Mouse (Mus musculus) MEL (cell line): ENCODE measurements around the gene Phxr2. TPM values are rescaled to one million over a fixed set of nuclear protein-coding genes. Genes with fewer than 3 reads are reported as not detected.

Experiments used
- DNase-seq: peaks from one replicate; pipeline ENCODE4 v3.0.0; 2011; ENCODE audit warnings: low read depth, low spot score
- H3K27ac ChIP-seq: 2 replicates; pipeline ENCODE4 v1.5.1; 2012; ENCODE audit warnings: low read depth, mild to moderate bottlenecking, control low read depth, low read length, moderate library complexity; ENCODE audit not compliant: control insufficient read depth
- H3K27me3 ChIP-seq, 2 experiments: fragments of 150-350 bp in 1 of 2; sonication (generic) in 1 of 2; 2 replicates each; pipeline ENCODE4 v1.6.1; 2012; ENCODE audit warnings: low read length in 2 of 2, mild to moderate bottlenecking in 2 of 2, improper control_type of control experiment in 1 of 2, moderate library complexity in 1 of 2; ENCODE audit not compliant: insufficient read depth in 2 of 2, control insufficient read depth in 1 of 2
- H3K36me3 ChIP-seq, 2 experiments: 2 replicates each; pipeline ENCODE4 v1.6.1; 2012 to 2014; ENCODE audit warnings: low read length in 2 of 2, improper control_type of control experiment in 1 of 2, inconsistent platforms in 1 of 2, mild to moderate bottlenecking in 1 of 2; ENCODE audit not compliant: insufficient read depth in 2 of 2, control insufficient read depth in 1 of 2
- H3K4me1 ChIP-seq, 2 experiments: fragments of 150-350 bp in 1 of 2; sonication (generic) in 1 of 2; 2 replicates each; pipeline ENCODE4 v1.6.1; 2012; ENCODE audit warnings: low read length in 2 of 2, improper control_type of control experiment in 1 of 2, mild to moderate bottlenecking in 1 of 2; ENCODE audit not compliant: insufficient read depth in 2 of 2, control insufficient read depth in 1 of 2
- H3K4me3 ChIP-seq, 2 experiments: fragments of 150-350 bp in 1 of 2; sonication (generic) in 1 of 2; 2 replicates each; pipeline ENCODE4 v1.5.1; 2012; ENCODE audit warnings: low read depth in 2 of 2, low read length in 2 of 2, mild to moderate bottlenecking in 2 of 2, moderate library complexity in 2 of 2, control low read depth in 1 of 2, improper control_type of control experiment in 1 of 2; ENCODE audit not compliant: control insufficient read depth in 1 of 2, insufficient read depth in 1 of 2
- H3K79me2 ChIP-seq: 2 replicates; pipeline ENCODE4 v1.6.1; 2012; ENCODE audit warnings: mild to moderate bottlenecking, low read length, moderate library complexity; ENCODE audit not compliant: control insufficient read depth, poor library complexity, insufficient read depth
- H3K9ac ChIP-seq: 2 replicates; pipeline ENCODE4 v1.6.1; 2012; ENCODE audit warnings: low read depth, mild to moderate bottlenecking, control low read depth, low read length, moderate library complexity; ENCODE audit not compliant: control insufficient read depth, poor library complexity, severe bottlenecking
- H3K9me3 ChIP-seq: fragments of 150-350 bp; sonication (generic); replicated peaks from 2 replicates; pipeline ENCODE4 v1.6.1; 2012; ENCODE audit warnings: mild to moderate bottlenecking, low read length, improper control_type of control experiment, moderate library complexity; ENCODE audit not compliant: insufficient read depth
- CTCF ChIP-seq, 3 experiments: IDR thresholded peaks in 2 of 3; conservative IDR thresholded peaks in 1 of 3; 2 replicates each; pipeline ENCODE4 v1.5.1; 2011 to 2012; ENCODE audit warnings: low read length in 3 of 3, low read depth in 2 of 3, mild to moderate bottlenecking in 2 of 3, improper control_type of control experiment in 1 of 3, inconsistent platforms in 1 of 3, mixed read lengths in 1 of 3, moderate library complexity in 1 of 3; ENCODE audit not compliant: control insufficient read depth in 1 of 3, insufficient read depth in 1 of 3, poor library complexity in 1 of 3, severe bottlenecking in 1 of 3
- E2F4 ChIP-seq: IDR thresholded peaks from 2 replicates; pipeline ENCODE4 v1.6.1; 2011; ENCODE audit warnings: low read depth, low read length, improper control_type of control experiment, borderline replicate concordance
- GABPA ChIP-seq: IDR thresholded peaks from 2 replicates; pipeline ENCODE4 v1.6.1; 2012; ENCODE audit warnings: low read depth, mild to moderate bottlenecking, inconsistent platforms, low read length, improper control_type of control experiment, moderate library complexity
- HCFC1 ChIP-seq: IDR thresholded peaks from 2 replicates; pipeline ENCODE4 v1.6.1; 2012; ENCODE audit warnings: low read depth, mild to moderate bottlenecking, inconsistent platforms, low read length, improper control_type of control experiment, moderate library complexity
- JUND ChIP-seq: IDR thresholded peaks from 2 replicates; pipeline ENCODE4 v1.6.1; 2011; ENCODE audit warnings: low read depth, mild to moderate bottlenecking, improper control_type of control experiment, low read length
- MAFK ChIP-seq: IDR thresholded peaks from 2 replicates; pipeline ENCODE4 v1.6.1; 2011; ENCODE audit warnings: low read depth, mild to moderate bottlenecking, low read length, improper control_type of control experiment, borderline replicate concordance
- MEF2A ChIP-seq: IDR thresholded peaks from 2 replicates; pipeline ENCODE4 v1.6.1; 2014; ENCODE audit warnings: low read depth, mild to moderate bottlenecking, inconsistent platforms, low read length, improper control_type of control experiment; ENCODE audit not compliant: poor library complexity, insufficient replicate concordance, severe bottlenecking; ENCODE audit errors: extremely low read depth
- MXI1 ChIP-seq: IDR thresholded peaks from 2 replicates; pipeline ENCODE4 v1.6.1; 2011; ENCODE audit warnings: mild to moderate bottlenecking, low read depth, low read length, improper control_type of control experiment
- MYC ChIP-seq: IDR thresholded peaks from 2 replicates; pipeline ENCODE4 v1.6.1; 2011; ENCODE audit warnings: low read depth, mild to moderate bottlenecking, low read length, improper control_type of control experiment, moderate library complexity
- NRF1 ChIP-seq: IDR thresholded peaks from 2 replicates; pipeline ENCODE4 v1.6.1; 2014; ENCODE audit warnings: low read depth, mild to moderate bottlenecking, inconsistent platforms, low read length, improper control_type of control experiment, moderate library complexity; ENCODE audit not compliant: poor library complexity, insufficient read depth, severe bottlenecking
- POLR2A ChIP-seq, 2 experiments: IDR thresholded peaks; 2 replicates each; pipeline ENCODE4 v1.6.1; 2011 to 2012; ENCODE audit warnings: low read length in 2 of 2, mild to moderate bottlenecking in 2 of 2, control low read depth in 1 of 2, improper control_type of control experiment in 1 of 2, low read depth in 1 of 2, moderate library complexity in 1 of 2; ENCODE audit not compliant: control insufficient read depth in 1 of 2, insufficient read depth in 1 of 2, poor library complexity in 1 of 2
- POLR2AphosphoS2 ChIP-seq: IDR thresholded peaks from 2 replicates; pipeline ENCODE4 v1.6.1; 2011; ENCODE audit warnings: low read length, improper control_type of control experiment
- POLR2AphosphoS5 ChIP-seq: IDR thresholded peaks from 2 replicates; pipeline ENCODE4 v1.6.1; 2012; ENCODE audit warnings: low read depth, borderline replicate concordance, mild to moderate bottlenecking, inconsistent platforms, low read length, moderate library complexity, mixed read lengths
- RAD21 ChIP-seq: IDR thresholded peaks from 2 replicates; pipeline ENCODE4 v1.6.1; 2011; ENCODE audit warnings: mild to moderate bottlenecking, low read depth, low read length, improper control_type of control experiment
- SIN3A ChIP-seq: IDR thresholded peaks from 2 replicates; pipeline ENCODE4 v1.6.1; 2012; ENCODE audit warnings: low read length, improper control_type of control experiment, inconsistent platforms
- TBP ChIP-seq: IDR thresholded peaks from 2 replicates; pipeline ENCODE4 v1.8.0; 2011; ENCODE audit warnings: low read depth, low read length, improper control_type of control experiment
- UBTF ChIP-seq: IDR thresholded peaks from 2 replicates; pipeline ENCODE4 v1.6.1; 2012; ENCODE audit warnings: low read depth, mild to moderate bottlenecking, inconsistent platforms, low read length, improper control_type of control experiment, moderate library complexity, borderline replicate concordance; ENCODE audit not compliant: insufficient read depth
- USF1 ChIP-seq: IDR thresholded peaks from 2 replicates; pipeline ENCODE4 v1.6.1; 2014; ENCODE audit warnings: low read depth, mild to moderate bottlenecking, inconsistent platforms, low read length, improper control_type of control experiment, moderate library complexity
- ZNF384 ChIP-seq: IDR thresholded peaks from 2 replicates; pipeline ENCODE4 v1.6.1; 2012; ENCODE audit warnings: low read depth, mild to moderate bottlenecking, inconsistent platforms, low read length, improper control_type of control experiment
- polyA plus RNA-seq, 2 experiments: library from polyadenylated mRNA; stranded (reverse) in 1 of 2; unstranded in 1 of 2; fragments of >175 nt in 1 of 2; fragments of >200 nt in 1 of 2; gene quantifications; 2 replicates each; pipeline versions ENCODE4 v1.2.1 to v1.2.4; 2012; ENCODE audit warnings: low replicate concordance in 2 of 2, low read depth in 1 of 2; ENCODE audit not compliant: insufficient read length in 2 of 2, insufficient read depth in 1 of 2, missing spikeins in 1 of 2
- total RNA-seq: library from RNA; depleted of rRNA; stranded (reverse); fragments of 300-350 nt; gene quantifications from 2 replicates; pipeline ENCODE4 v1.2.3, GENCODE M21; 2012

The Phxr2 gene
- total and polyA plus RNA-seq, 3 experiments, result not detected

DNA sequence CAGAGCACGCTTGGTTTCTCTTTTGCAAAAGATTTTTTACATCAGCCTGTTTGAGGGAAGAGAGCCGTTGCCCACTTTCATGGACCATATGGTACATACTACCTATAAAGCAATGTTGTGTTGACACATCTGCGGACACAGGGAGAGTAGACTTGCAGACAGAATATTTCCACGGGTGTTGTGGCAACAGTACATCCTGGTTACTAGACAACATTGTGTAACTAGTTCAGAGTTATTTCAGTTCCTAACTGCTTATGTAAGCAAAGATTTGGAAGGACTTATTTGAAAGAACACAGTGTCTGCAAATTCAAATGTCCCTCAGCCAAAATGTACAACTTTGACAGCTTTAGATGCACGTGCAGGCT lies 43.6 kb upstream of the Phxr2 start:
- Histone ChIP-seq H3K79me2 (no peaks in the 10 kb centered on the region), H3K27ac (no peak overlapping the region), H3K36me3 (peaks cover 0 to 2% of the 10 kb centered on the region in 2 experiments; a peak in 1 of 4 replicates), H3K9me3 (no peaks in the 10 kb centered on the region), H3K9ac (no peak overlapping the region), H3K4me3 (no peak overlapping the region), H3K27me3 (no peaks in the 10 kb centered on the region; a peak in 1 of 4 replicates), H3K4me1 (peaks cover 0 to 5% of the 10 kb centered on the region in 2 experiments; a peak in 1 of 4 replicates)
- no peak for DNase-seq
- no peak for TF ChIP-seq HCFC1

DNA sequence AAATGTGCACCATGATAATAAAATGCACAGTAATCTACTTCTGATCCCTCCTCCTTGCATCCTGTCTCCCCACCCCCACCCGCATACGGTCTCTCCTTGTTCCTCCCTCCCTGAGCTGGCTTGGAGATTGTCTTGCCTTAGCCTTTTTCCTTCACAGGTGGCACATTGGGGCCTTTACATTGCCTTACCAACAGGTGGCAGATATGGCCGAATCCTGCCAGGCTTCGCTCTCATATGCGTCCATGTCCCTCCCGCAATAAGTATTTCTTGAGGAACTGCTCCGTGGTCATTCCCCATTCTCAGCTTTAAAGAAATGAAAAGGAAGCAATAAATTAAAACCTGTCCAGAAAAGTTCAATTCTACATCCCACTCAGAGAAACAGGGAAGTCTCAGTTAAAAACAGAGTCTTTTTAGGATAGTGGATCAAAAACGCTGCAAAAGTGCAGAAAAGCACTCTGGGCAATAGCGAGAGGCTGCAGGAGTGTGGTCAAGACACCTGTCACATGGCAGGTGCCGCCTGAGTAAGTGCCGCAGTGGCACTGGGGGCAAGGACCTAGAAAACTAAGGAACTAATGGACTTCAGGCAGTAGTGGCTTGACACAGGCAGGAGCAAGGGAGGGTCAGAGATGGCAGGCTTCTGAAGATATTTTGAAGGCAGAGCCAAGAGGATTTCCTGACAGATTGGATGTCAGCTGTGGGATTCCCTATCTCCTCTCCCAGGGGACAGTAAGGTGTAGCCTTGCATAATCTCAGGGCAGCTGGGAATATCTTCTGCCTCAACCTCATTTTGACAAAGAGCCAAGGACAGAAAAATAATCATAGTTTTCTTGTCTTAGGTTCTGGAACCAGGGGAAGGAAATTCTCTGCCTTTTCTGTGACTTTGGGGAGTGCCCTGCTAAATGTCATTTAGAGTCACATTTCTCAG lies 43.0 kb upstream of the Phxr2 start:
- Histone ChIP-seq H3K79me2 (no peaks in the 10 kb centered on the region), H3K4me3 (no peak overlapping the region), H3K4me1 (peaks cover 0 to 5% of the 10 kb centered on the region in 2 experiments; a peak in 1 of 4 replicates), H3K27me3 (no peaks in the 10 kb centered on the region; a peak in 1 of 4 replicates), H3K9me3 (no peaks in the 10 kb centered on the region), H3K36me3 (peaks cover 0 to 2% of the 10 kb centered on the region in 2 experiments; a peak in 2 of 4 replicates), H3K9ac (no peak overlapping the region), H3K27ac (no peak overlapping the region)
- DNase-seq, result no peak
- TF ChIP-seq POLR2A (IDR thresholded peaks at IDR 0.05; ENCODE audit: control insufficient read depth in 1 of 2, insufficient read depth in 1 of 2, low read depth in 1 of 2, low read length in 2 of 2, poor library complexity in 1 of 2) (no peak), SIN3A (no peak), CTCF (IDR thresholded peaks at IDR 0.05 in 2 of 3, conservative IDR thresholded peaks at IDR 0.05 in 1 of 3; ENCODE audit: control insufficient read depth in 1 of 3, insufficient read depth in 1 of 3, low read depth in 2 of 3, low read length in 3 of 3, poor library complexity in 1 of 3, severe bottlenecking in 1 of 3) (no peak; a peak in 1 of 6 replicates), USF1 (no peak), TBP (no peak), JUND (no peak), GABPA (no peak), MYC (no peak), RAD21 (no peak), MAFK (no peak), POLR2AphosphoS5 (no peak), HCFC1 (no peak), POLR2AphosphoS2 (no peak), UBTF (no peak), MXI1 (no peak), MEF2A (no peak), NRF1 (no peak), E2F4 (no peak), ZNF384 (no peak)
